Mouse (Mus musculus) liver, adult 10 weeks (tissue): ENCODE measurements around the gene Ctla2a. TPM values are rescaled to one million over a fixed set of nuclear protein-coding genes. Genes with fewer than 3 reads are reported as not detected.

Source experiments
- polyA plus RNA-seq: library from polyadenylated mRNA; stranded (reverse); fragments of 350-450 nt; fragmentation: Illumina TruSeq; extraction: RNeasy Lipid Tissue Mini Kit (QIAGEN cat#74804); gene quantifications from one replicate; pipeline ENCODE4 v1.2.3, GENCODE M21; 2014; ENCODE audit warnings: low read depth, low replicate concordance

Gene Ctla2a
- 7.3 TPM for polyA plus RNA-seq

DNA sequence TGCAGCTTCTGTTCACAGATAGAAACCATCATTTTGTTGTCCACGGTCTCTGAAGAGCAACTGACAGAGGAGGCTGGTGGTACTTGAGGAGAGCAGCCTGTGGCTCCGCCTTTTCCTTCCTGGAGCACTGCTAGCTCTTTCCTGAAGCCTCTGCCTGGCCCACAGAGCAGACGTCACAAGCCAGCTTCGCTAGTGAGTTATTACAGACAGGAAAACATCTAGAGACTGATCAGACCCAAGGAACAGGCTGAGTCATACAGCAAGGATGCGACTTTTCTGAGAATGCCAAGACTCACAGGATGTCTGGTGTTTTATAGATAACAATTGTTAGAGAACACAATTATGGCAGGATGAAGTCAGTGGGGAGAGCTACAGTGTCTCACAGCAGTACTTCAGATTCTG, at the start of gene Ctla2a, which contains the start of gene Gm49391:
TSS of gene Ctla2a (minus strand) at position 126 of the 402 bp plus-strand sequence.
TSS of gene Gm49391 (minus strand) at position 72 of the 402 bp plus-strand sequence.

DNA sequence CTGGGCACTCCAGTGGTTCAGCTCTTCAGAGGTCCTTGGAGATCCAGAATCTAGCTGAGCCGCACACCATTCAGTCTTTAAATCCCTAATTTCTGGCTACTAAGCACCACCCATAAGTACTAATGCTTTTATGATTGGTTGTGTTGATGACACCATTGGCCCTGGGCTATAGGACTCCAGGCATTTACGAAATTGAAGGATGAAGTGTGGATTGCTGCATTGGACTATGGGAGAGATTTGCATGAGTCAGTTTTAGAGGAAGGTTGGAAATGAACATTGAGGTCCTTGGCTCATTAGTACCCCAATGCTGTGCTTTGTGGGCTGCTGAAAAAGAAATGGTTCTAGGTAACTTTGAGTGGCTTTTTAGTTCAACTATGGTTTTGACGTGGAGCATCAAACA, 5.5 kb upstream of the Ctla2a start, which contains the start of gene Tpbpa:
TSS of gene Tpbpa (minus strand) at position 101 of the 400 bp plus-strand sequence.

GRCm38 (mm10) chr13:60935490-60935889, 935 bp downstream of the Ctla2a start, which contains the start of gene Gm49393:
Gene Gm49393, minus strand, starts transcription at chr13:60935590.

DNA sequence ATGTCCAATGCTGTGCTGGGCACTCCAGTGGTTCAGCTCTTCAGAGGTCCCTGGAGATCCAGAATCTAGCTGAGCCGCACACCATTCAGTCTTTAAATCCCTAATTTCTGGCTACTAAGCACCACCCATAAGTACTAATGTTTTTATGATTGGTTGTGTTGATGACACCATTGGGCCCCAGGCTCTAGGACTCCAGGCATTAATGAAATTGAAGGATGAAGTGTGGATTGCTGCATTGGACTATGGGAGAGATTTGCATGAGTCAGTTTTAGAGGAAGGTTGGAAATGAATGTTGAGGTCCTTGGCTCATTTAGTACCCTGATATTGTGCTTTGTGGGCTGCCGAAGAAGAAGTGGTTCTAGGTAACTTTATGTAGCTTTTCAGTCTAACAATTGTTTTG, 31.6 kb downstream of the Ctla2a start, which contains the start of gene Tpbpb:
TSS of gene Tpbpb (minus strand) at position 101 of the 400 bp plus-strand sequence.

DNA sequence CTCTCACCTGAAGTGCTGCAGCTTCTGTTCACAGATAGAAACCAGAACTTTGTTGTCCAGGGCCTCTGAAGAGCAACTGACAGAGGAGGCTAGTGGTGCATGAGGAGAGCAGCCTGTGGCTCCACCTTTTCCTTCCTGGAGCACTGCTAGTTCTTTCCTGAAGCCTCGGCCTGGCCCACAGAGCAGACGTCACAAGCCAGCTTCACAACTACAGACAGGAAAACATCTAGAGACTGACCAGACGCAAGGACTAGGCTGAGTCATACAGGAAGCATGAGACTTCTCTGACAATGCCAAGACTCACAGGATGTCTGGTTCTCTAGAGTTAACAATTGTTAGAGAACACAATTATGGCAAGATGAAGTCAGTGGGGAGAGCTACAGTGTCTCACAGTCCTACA, 39.1 kb downstream of the Ctla2a start, which contains the start of gene Ctla2b:
TSS of gene Ctla2b (minus strand) at position 120 of the 400 bp plus-strand sequence.

DNA sequence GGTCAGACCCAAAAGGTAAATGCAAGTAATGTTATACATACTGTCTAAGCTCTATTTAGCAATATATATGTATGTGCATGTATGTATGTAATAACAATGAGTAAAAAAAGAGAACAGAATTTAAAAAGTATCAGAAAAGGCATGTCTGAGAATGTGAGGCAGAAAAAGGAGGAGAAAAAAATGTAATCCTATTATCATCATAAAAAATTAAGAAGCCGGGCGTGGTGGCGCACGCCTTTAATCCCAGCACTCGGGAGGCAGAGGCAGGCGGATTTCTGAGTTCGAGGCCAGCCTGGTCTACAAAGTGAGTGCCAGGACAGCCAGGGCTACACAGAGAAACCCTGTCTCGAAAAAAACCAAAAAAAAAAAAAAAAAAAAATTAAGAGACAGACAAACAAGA, 39.6 kb downstream of the Ctla2a start, which contains the start of gene Gm49392:
TSS of gene Gm49392 (minus strand) at position 101 of the 400 bp plus-strand sequence.

Other genes with a start within 250 kb of the Ctla2a start
- not detected for gene BC051665, start 150.3 kb downstream of the Ctla2a start, polyA plus RNA-seq
- not detected for gene Ctsll3, start 133.8 kb downstream of the Ctla2a start, polyA plus RNA-seq
- gene 4930486L24Rik, start 72.2 kb downstream of the Ctla2a start, polyA plus RNA-seq = not detected
- gene Gm49392, start 39.7 kb downstream of the Ctla2a start, polyA plus RNA-seq = 0.37 TPM
- gene Ctla2b, start 39.2 kb downstream of the Ctla2a start, polyA plus RNA-seq = 9.2 TPM
- gene Tpbpb, start 31.7 kb downstream of the Ctla2a start, polyA plus RNA-seq = not detected
- not detected for gene Gm49393, start 1.0 kb downstream of the Ctla2a start, polyA plus RNA-seq
- gene Gm49391, start 54 bp downstream of the Ctla2a start, polyA plus RNA-seq = 0.93 TPM
- not detected for gene Tpbpa, start 5.4 kb upstream of the Ctla2a start, polyA plus RNA-seq
- gene Ctsj, start 69.3 kb upstream of the Ctla2a start, polyA plus RNA-seq = not detected
- gene Ctsq, start 104.0 kb upstream of the Ctla2a start, polyA plus RNA-seq = not detected
- gene Ctsr, start 227.6 kb upstream of the Ctla2a start, polyA plus RNA-seq = not detected